Mouse (Mus musculus): ENCODE results near the gene Sox6. TPM values are rescaled to one million over a fixed set of nuclear protein-coding genes. Genes with fewer than 3 reads are reported as not detected.
"Not testable (repeated sequence)": the region's sequence is repeated elsewhere in the genome, so short reads cannot be mapped to it uniquely, and the experiment has no call there.

Gene Sox6
- polyA plus RNA-seq, 1 experiment: not detected

GRCm38 (mm10) chr7:115607485-115607884, 431.1 kb downstream of the Sox6 start:
- TF ChIP-seq POLR2A (IDR thresholded peaks at IDR 0.05; ENCODE audit: borderline replicate concordance, low read depth, low read length) (no peak), CTCF (IDR thresholded peaks at IDR 0.05; ENCODE audit: low read depth, low read length) (no peak)

GRCm38 (mm10) chr7:115606125-115606524, 432.5 kb downstream of the Sox6 start:
- H3K27ac ChIP-seq (ENCODE audit: insufficient read depth, low read depth, low read length); H3K4me1 ChIP-seq (ENCODE audit: control insufficient read depth, insufficient read depth, low read length); H3K4me3 ChIP-seq (ENCODE audit: insufficient read depth, low read length): not testable (repeated sequence)

More at GRCm38 (mm10) chr7:115607485-115607884, 431.1 kb downstream of the Sox6 start:
- Histone ChIP-seq H3K4me3 (ENCODE audit: insufficient read depth, low read length) (no peak overlapping the region), H3K4me1 (ENCODE audit: control insufficient read depth, insufficient read depth, low read length) (no peaks in the 10 kb centered on the region), H3K27ac (ENCODE audit: insufficient read depth, low read depth, low read length) (no peak overlapping the region)

- Histone ChIP-seq H3K4me1 (ENCODE audit: control insufficient read depth, insufficient read depth, low read length) (no peaks in the 10 kb centered on the region), H3K27ac (ENCODE audit: insufficient read depth, low read depth, low read length) (no peak overlapping the region), H3K4me3 (ENCODE audit: insufficient read depth, low read length) (no peak overlapping the region)
- TF ChIP-seq CTCF (IDR thresholded peaks at IDR 0.05; ENCODE audit: low read depth, low read length): no peak
- TF ChIP-seq POLR2A (IDR thresholded peaks at IDR 0.05; ENCODE audit: borderline replicate concordance, low read depth, low read length): no peak
These were observed 433.7 kb downstream of the Sox6 start for GRCm38 (mm10) chr7:115604883-115605282.

- no peak overlapping the region for H3K27ac ChIP-seq (ENCODE audit: insufficient read depth, low read depth, low read length)
- no peak for TF ChIP-seq POLR2A (IDR thresholded peaks at IDR 0.05; ENCODE audit: borderline replicate concordance, low read depth, low read length)
- TF ChIP-seq CTCF (IDR thresholded peaks at IDR 0.05; ENCODE audit: low read depth, low read length): no peak
- H3K4me3 ChIP-seq (ENCODE audit: insufficient read depth, low read length): no peak overlapping the region
These were observed 441.2 kb downstream of the Sox6 start for GRCm38 (mm10) chr7:115597376-115597775.

GRCm38 (mm10) chr7:115580461-115580860, 458.1 kb downstream of the Sox6 start:
- no peak for TF ChIP-seq POLR2A (IDR thresholded peaks at IDR 0.05; ENCODE audit: borderline replicate concordance, low read depth, low read length)
- TF ChIP-seq CTCF (IDR thresholded peaks at IDR 0.05; ENCODE audit: low read depth, low read length): no peak
- H3K4me1 ChIP-seq (ENCODE audit: control insufficient read depth, insufficient read depth, low read length): no peaks in the 10 kb centered on the region
- no peak overlapping the region for H3K4me3 ChIP-seq (ENCODE audit: insufficient read depth, low read length)
- H3K27ac ChIP-seq (ENCODE audit: insufficient read depth, low read depth, low read length): no peak overlapping the region

More at GRCm38 (mm10) chr7:115597376-115597775, 441.2 kb downstream of the Sox6 start:
- no peaks in the 10 kb centered on the region for H3K4me1 ChIP-seq (ENCODE audit: control insufficient read depth, insufficient read depth, low read length)

- Histone ChIP-seq H3K27ac (ENCODE audit: insufficient read depth, low read depth, low read length) (no peak overlapping the region), H3K4me1 (ENCODE audit: control insufficient read depth, insufficient read depth, low read length) (no peaks in the 10 kb centered on the region), H3K4me3 (ENCODE audit: insufficient read depth, low read length) (no peak overlapping the region)
- TF ChIP-seq CTCF (IDR thresholded peaks at IDR 0.05; ENCODE audit: low read depth, low read length): no peak
- TF ChIP-seq POLR2A (IDR thresholded peaks at IDR 0.05; ENCODE audit: borderline replicate concordance, low read depth, low read length): no peak
These were observed 458.8 kb downstream of the Sox6 start for GRCm38 (mm10) chr7:115579826-115580225.

- H3K4me1 ChIP-seq (ENCODE audit: control insufficient read depth, insufficient read depth, low read length): no peaks in the 10 kb centered on the region
- H3K4me3 ChIP-seq (ENCODE audit: insufficient read depth, low read length): no peak overlapping the region
- no peak overlapping the region for H3K27ac ChIP-seq (ENCODE audit: insufficient read depth, low read depth, low read length)
- TF ChIP-seq CTCF (IDR thresholded peaks at IDR 0.05; ENCODE audit: low read depth, low read length) (no peak), POLR2A (IDR thresholded peaks at IDR 0.05; ENCODE audit: borderline replicate concordance, low read depth, low read length) (no peak)
These were observed 462.2 kb downstream of the Sox6 start for GRCm38 (mm10) chr7:115576387-115576786.

GRCm38 (mm10) chr7:115574834-115575233, 463.8 kb downstream of the Sox6 start:
- TF ChIP-seq POLR2A (IDR thresholded peaks at IDR 0.05; ENCODE audit: borderline replicate concordance, low read depth, low read length) (no peak), CTCF (IDR thresholded peaks at IDR 0.05; ENCODE audit: low read depth, low read length) (no peak)
- H3K4me1 ChIP-seq (ENCODE audit: control insufficient read depth, insufficient read depth, low read length): no peaks in the 10 kb centered on the region
- no peak overlapping the region for H3K27ac ChIP-seq (ENCODE audit: insufficient read depth, low read depth, low read length)
- no peak overlapping the region for H3K4me3 ChIP-seq (ENCODE audit: insufficient read depth, low read length)

GRCm38 (mm10) chr7:115568821-115569240, 469.8 kb downstream of the Sox6 start:
- TF ChIP-seq CTCF (IDR thresholded peaks at IDR 0.05; ENCODE audit: low read depth, low read length): no peak
- TF ChIP-seq POLR2A (IDR thresholded peaks at IDR 0.05; ENCODE audit: borderline replicate concordance, low read depth, low read length): no peak
- no peaks in the 10 kb centered on the region for H3K4me1 ChIP-seq (ENCODE audit: control insufficient read depth, insufficient read depth, low read length)
- no peak overlapping the region for H3K4me3 ChIP-seq (ENCODE audit: insufficient read depth, low read length)
- H3K27ac ChIP-seq (ENCODE audit: insufficient read depth, low read depth, low read length): no peak overlapping the region

GRCm38 (mm10) chr7:115568301-115568700, 470.3 kb downstream of the Sox6 start:
- no peak overlapping the region for H3K4me3 ChIP-seq (ENCODE audit: insufficient read depth, low read length)
- no peaks in the 10 kb centered on the region for H3K4me1 ChIP-seq (ENCODE audit: control insufficient read depth, insufficient read depth, low read length)
- TF ChIP-seq POLR2A (IDR thresholded peaks at IDR 0.05; ENCODE audit: borderline replicate concordance, low read depth, low read length) (no peak), CTCF (IDR thresholded peaks at IDR 0.05; ENCODE audit: low read depth, low read length) (no peak)
- no peak overlapping the region for H3K27ac ChIP-seq (ENCODE audit: insufficient read depth, low read depth, low read length)

- TF ChIP-seq CTCF (IDR thresholded peaks at IDR 0.05; ENCODE audit: low read depth, low read length) (no peak), POLR2A (IDR thresholded peaks at IDR 0.05; ENCODE audit: borderline replicate concordance, low read depth, low read length) (no peak)
- H3K27ac ChIP-seq (ENCODE audit: insufficient read depth, low read depth, low read length): no peak overlapping the region
- no peak overlapping the region for H3K4me3 ChIP-seq (ENCODE audit: insufficient read depth, low read length)
- no peaks in the 10 kb centered on the region for H3K4me1 ChIP-seq (ENCODE audit: control insufficient read depth, insufficient read depth, low read length)
These were observed 471.8 kb downstream of the Sox6 start for GRCm38 (mm10) chr7:115566818-115567217.
